Mouse (Mus musculus) embryonic facial prominence, embryonic 12.5 days (tissue): ENCODE data around the gene Castor1. TPM values are rescaled to one million over a fixed set of nuclear protein-coding genes. Genes with fewer than 3 reads are reported as not detected.

ENCODE experiments used
- ATAC-seq: fragments of 200-750 bp; cut with Nextera tagmentation; 2 replicates; pipeline ENCODE4 v1.8.0; 2017; ENCODE audit not compliant: insufficient number of reproducible peaks, insufficient read depth, low FRiP score, low TSS enrichment
- H3K27ac ChIP-seq: fragments of 300-500 bp; sonication (generic); 2 replicates; pipeline ENCODE4 v1.5.1; 2016; ENCODE audit warnings: mild to moderate bottlenecking
- H3K27me3 ChIP-seq: fragments of 300-500 bp; sonication (generic); 2 replicates; pipeline ENCODE4 v1.6.1; 2016; ENCODE audit warnings: mild to moderate bottlenecking, moderate library complexity
- H3K36me3 ChIP-seq: fragments of 300-500 bp; sonication (generic); 2 replicates; pipeline ENCODE4 v1.6.1; 2016; ENCODE audit warnings: mild to moderate bottlenecking
- H3K4me1 ChIP-seq: fragments of 300-500 bp; sonication (generic); 2 replicates; pipeline ENCODE4 v1.6.1; 2016
- H3K4me2 ChIP-seq: fragments of 300-500 bp; sonication (generic); replicated peaks from 2 replicates; pipeline ENCODE4 v1.6.1; 2016; ENCODE audit warnings: mild to moderate bottlenecking, moderate library complexity
- H3K4me3 ChIP-seq: fragments of 300-500 bp; sonication (generic); 2 replicates; pipeline ENCODE4 v1.5.1; 2016; ENCODE audit warnings: mild to moderate bottlenecking
- H3K9ac ChIP-seq: fragments of 300-500 bp; sonication (generic); 2 replicates; pipeline ENCODE4 v1.6.1; 2016; ENCODE audit warnings: mild to moderate bottlenecking, moderate library complexity
- H3K9me3 ChIP-seq: fragments of 300-500 bp; sonication (generic); 2 replicates; pipeline ENCODE4 v1.6.1; 2016; ENCODE audit warnings: mild to moderate bottlenecking, moderate library complexity
- WGBS: fragments of 180-500 bp; shearing (Covaris S2); methylation state at CpG from one replicate; pipeline ENCODE4 v1.1.7; 2016; 5-methylcytosine and 5-hydroxymethylcytosine counted together
- polyA plus RNA-seq: library from polyadenylated mRNA; unstranded; fragments of >200 nt; fragmentation: Nextera tagmentation; extraction: Ambion mirVana; gene quantifications from 2 replicates; pipeline ENCODE4 v1.2.1, GENCODE M21; 2016

Castor1 gene
- polyA plus RNA-seq, 1 experiment from 2014 or later, result 3.6 TPM

GRCm38 (mm10) chr11:4223393-4224188 is 5.6 kb downstream of the Castor1 start:
- 29% methylated on average over 5 of the region's 7 CpGs for WGBS
- H3K4me1 ChIP-seq, result peaks cover 3% of the 10 kb centered on the region; the same call in 1 of the 2 replicates
- H3K27me3 ChIP-seq, result peaks cover 16% of the 10 kb centered on the region
- no peaks in the 10 kb centered on the region for H3K36me3 ChIP-seq
- no peak overlapping the region for H3K27ac ChIP-seq
- no peak overlapping the region for H3K4me2 ChIP-seq
- no peak for ATAC-seq
- H3K4me3 ChIP-seq, result no peak overlapping the region
- H3K9ac ChIP-seq, result no peak overlapping the region
- no peaks in the 10 kb centered on the region for H3K9me3 ChIP-seq

GRCm38 (mm10) chr11:4224223-4224622 is 6.2 kb downstream of the Castor1 start:
- Histone ChIP-seq H3K4me2 (no peak overlapping the region), H3K4me3 (no peak overlapping the region), H3K36me3 (no peaks in the 10 kb centered on the region), H3K9me3 (no peaks in the 10 kb centered on the region), H3K9ac (no peak overlapping the region), H3K27ac (no peak overlapping the region), H3K27me3 (peaks cover 10% of the 10 kb centered on the region), H3K4me1 (no peaks in the 10 kb centered on the region)
- ATAC-seq, result no peak
- 50% methylated on average over 2 of the region's 2 CpGs for WGBS

DNA sequence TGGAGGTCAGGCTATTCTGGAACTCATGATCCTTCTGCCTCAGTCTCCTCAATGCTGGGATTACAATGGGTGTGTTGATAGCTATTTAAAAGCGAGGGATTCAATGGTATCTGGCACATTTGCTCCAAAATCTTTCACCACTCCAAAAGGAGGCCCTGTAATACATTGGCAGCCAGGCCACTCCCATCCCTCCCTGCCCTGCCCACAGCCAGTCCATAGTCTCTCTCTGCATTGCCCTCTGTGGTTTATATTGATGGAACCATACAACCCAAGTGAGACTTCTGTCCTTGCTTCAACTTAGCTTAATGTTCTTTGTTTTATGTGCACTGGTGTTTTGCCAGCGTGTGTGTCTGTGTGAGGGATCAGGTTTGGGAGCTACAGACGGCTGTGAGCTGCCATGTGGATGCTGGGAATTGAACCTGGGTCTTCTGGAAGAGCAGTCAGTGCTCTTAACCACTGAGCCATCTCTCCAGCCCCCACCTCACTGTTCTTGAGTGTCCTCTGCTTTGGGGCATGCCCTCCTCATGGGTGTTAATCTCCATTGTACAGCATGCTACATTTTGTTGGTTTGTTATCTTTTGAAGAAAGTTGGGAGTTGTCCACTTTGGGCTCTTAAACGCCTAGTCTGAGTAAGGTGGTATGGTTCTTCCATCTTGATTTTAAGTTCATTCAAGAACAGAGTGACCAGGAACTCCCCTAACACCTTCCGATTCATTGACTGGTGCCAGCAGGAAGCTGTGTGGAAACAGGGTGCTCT is 8.7 kb downstream of the Castor1 start:
- H3K27me3 ChIP-seq, result no peaks in the 10 kb centered on the region
- ATAC-seq, result no peak
- H3K4me1 ChIP-seq, result no peaks in the 10 kb centered on the region
- H3K9ac ChIP-seq, result no peak overlapping the region
- WGBS, result 76% methylated on average over 5 of the region's 5 CpGs
- no peak overlapping the region for H3K4me3 ChIP-seq
- H3K9me3 ChIP-seq, result no peaks in the 10 kb centered on the region
- H3K27ac ChIP-seq, result no peak overlapping the region
- H3K36me3 ChIP-seq, result no peaks in the 10 kb centered on the region
- no peak overlapping the region for H3K4me2 ChIP-seq

DNA sequence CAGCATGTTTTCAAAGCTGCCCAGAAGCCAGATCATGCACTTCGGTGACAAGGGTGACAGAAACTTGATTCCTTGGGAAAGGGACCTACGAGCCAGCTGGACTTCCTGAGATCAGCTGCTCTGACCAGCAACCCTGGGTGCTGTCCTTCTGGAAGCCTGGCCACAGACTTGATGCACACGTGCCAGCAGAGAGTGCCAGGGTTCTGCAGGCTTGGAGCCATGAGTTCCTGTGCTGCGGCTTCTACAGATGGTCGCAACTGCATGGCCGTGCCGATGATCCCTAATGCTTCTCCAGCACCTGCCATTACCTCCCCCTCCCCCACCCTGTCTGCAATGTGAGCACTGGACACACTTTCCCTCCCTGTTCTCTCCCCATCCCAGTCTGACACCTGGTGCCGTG is 10.4 kb downstream of the Castor1 start:
- Histone ChIP-seq H3K27me3 (no peaks in the 10 kb centered on the region), H3K4me2 (no peak overlapping the region), H3K4me3 (no peak overlapping the region), H3K4me1 (no peaks in the 10 kb centered on the region), H3K27ac (no peak overlapping the region), H3K9me3 (no peaks in the 10 kb centered on the region), H3K36me3 (no peaks in the 10 kb centered on the region), H3K9ac (no peak overlapping the region)
- WGBS, result 44% methylated on average over 8 of the region's 8 CpGs
- ATAC-seq, result no peak

DNA sequence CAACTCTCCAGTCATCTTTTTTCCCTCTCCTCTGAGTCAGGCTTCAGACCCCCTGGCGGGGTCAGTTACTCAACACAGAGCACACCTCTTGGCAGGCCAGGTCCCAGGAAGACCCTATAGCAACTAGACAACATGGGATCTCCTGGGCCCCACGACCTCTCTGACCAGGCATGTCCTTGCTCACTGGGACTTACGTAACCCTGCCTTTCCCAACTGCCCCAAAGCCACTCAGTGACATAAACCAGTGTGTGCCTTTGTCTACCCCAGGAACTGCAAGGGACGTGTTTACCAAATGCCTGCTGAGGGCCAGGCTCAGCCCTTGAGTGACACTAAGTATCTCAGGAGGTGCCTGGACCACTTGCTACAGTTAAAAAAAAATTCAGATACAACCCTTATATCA is 11.8 kb downstream of the Castor1 start:
- H3K4me1 ChIP-seq, result no peaks in the 10 kb centered on the region
- ATAC-seq, result no peak
- no peaks in the 10 kb centered on the region for H3K36me3 ChIP-seq
- H3K9ac ChIP-seq, result no peak overlapping the region
- H3K27me3 ChIP-seq, result no peaks in the 10 kb centered on the region
- no peak overlapping the region for H3K4me3 ChIP-seq
- WGBS, result 56% methylated on average over 4 of the region's 4 CpGs
- H3K9me3 ChIP-seq, result no peaks in the 10 kb centered on the region
- no peak overlapping the region for H3K4me2 ChIP-seq
- no peak overlapping the region for H3K27ac ChIP-seq

GRCm38 (mm10) chr11:4231435-4231834 is 13.4 kb downstream of the Castor1 start:
- H3K36me3 ChIP-seq, result no peaks in the 10 kb centered on the region
- H3K9me3 ChIP-seq, result no peaks in the 10 kb centered on the region
- H3K27ac ChIP-seq, result no peak overlapping the region
- no peak overlapping the region for H3K9ac ChIP-seq
- ATAC-seq, result no peak
- no peak overlapping the region for H3K4me2 ChIP-seq
- H3K4me1 ChIP-seq, result no peaks in the 10 kb centered on the region
- H3K27me3 ChIP-seq, result no peaks in the 10 kb centered on the region
- no peak overlapping the region for H3K4me3 ChIP-seq
- WGBS, result 89% methylated on average over 2 of the region's 2 CpGs

DNA sequence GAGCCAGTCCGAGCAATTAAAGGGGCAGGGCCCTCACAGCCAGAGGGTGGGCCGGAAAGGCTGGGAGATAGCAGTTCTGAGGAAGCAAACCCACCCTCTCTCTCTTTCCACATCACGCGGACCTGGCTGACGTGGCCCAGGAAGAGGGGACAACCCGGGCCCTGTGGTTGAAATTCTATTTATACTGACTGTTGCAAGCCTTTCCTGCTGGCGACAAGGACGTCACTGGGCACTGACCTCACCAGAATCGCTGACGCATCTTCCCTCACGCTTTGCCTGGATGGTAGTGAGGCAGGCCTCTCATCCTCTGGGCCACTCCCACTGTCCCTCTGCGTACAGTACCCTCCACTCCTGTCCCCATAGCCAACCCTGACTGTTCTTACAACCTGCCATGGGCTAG is 14.6 kb downstream of the Castor1 start:
- H3K27me3 ChIP-seq, result no peaks in the 10 kb centered on the region
- H3K36me3 ChIP-seq, result no peaks in the 10 kb centered on the region
- H3K9ac ChIP-seq, result no peak overlapping the region
- H3K4me3 ChIP-seq, result no peak overlapping the region
- H3K4me2 ChIP-seq, result no peak overlapping the region
- H3K27ac ChIP-seq, result no peak overlapping the region
- WGBS, result 63% methylated on average over 12 of the region's 12 CpGs
- no peaks in the 10 kb centered on the region for H3K9me3 ChIP-seq
- no peak for ATAC-seq
- no peaks in the 10 kb centered on the region for H3K4me1 ChIP-seq

- no peaks in the 10 kb centered on the region for H3K9me3 ChIP-seq
- WGBS, result 85% methylated on average over 6 of the region's 6 CpGs
- no peak overlapping the region for H3K27ac ChIP-seq
- H3K9ac ChIP-seq, result no peak overlapping the region
- H3K4me1 ChIP-seq, result no peaks in the 10 kb centered on the region
- no peaks in the 10 kb centered on the region for H3K27me3 ChIP-seq
- H3K4me2 ChIP-seq, result no peak overlapping the region
- no peaks in the 10 kb centered on the region for H3K36me3 ChIP-seq
- H3K4me3 ChIP-seq, result no peak overlapping the region
- ATAC-seq, result no peak
These were observed 17.1 kb downstream of the Castor1 start for GRCm38 (mm10) chr11:4235052-4235655.

DNA sequence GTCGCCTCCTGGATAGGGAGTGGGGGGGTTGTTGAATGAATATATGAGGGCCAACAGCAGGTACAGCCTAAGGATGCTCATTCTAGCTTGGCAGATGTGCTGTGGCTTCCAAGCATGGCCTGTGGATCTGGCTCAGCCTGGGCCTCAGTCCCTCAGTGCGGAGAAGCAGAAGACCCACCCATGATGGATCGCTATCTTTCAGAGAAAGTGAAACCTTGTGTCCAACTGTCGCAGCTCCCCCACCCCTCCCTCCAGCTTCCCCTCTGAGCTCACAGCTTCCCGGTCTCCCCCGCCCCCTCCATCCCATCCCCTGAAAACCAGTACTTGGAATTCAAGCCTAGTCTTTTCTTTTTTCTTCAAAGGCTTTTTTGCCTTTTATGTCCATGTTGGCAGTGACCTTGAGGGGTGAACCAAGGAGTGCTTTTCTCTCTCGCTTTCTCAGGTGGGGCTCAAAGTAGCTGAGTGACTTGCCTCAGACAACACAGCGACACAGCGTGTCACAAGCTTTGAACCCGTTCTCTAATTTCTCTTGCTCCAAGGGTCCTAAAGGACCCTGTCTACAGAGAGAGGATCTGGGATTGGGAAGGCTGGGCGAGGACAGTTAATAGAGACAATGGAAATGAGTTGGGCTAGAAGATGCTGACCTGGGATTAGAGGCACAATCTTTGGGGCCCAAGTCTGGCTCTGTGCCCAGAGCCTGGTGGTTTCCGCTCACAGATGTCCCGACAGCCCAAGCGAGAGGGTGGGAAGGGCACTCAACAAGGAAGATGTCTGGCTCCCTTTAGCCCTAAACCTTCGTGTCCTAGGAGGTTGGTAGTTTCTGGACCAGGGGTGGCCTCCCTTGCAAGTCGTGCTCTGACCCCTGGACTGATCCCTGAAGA is 17.9 kb downstream of the Castor1 start, which contains the start of gene Osm:
Gene Osm, plus strand, starts transcription at position 756 of the 881 bp plus-strand sequence.
- Histone ChIP-seq H3K9ac (no peak within 1 kb of the TSS), H3K4me2 (no peak within 1 kb of the TSS), H3K27me3 (no peaks in the 10 kb centered on the region), H3K27ac (no peak within 1 kb of the TSS), H3K4me1 (no peaks in the 10 kb centered on the region), H3K9me3 (no peaks in the 10 kb centered on the region), H3K4me3 (no peak within 1 kb of the TSS), H3K36me3 (no peaks in the 10 kb centered on the region)
- 78% methylated on average over 16 of the region's 16 CpGs for WGBS
- ATAC-seq, result no peak

DNA sequence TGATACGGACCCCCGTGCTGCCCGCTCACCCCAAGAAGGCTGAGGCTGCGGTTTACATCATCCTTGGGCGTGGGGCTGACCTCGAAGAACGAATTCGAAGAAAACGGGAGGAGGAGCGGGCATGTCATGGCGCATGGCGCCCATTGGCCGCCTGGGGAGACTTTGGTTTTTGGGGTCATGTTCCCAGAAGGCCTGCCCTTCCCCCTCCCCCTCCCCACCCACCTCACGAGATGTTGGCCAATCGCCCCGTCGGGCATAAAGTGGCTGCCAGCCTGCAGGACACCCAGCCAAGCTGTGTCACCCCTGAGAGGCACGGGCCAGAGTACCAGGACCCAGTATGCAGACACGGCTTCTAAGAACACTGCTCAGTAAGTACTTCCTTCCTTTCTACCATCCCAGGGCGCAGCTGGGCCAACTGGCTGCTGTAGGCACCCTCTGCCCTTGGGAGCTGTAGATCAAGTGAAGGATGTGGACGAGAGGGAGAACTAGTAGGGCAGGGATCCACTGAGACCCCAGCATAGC is 18.6 kb downstream of the Castor1 start:
- ATAC-seq, result no peak
- H3K9me3 ChIP-seq, result no peaks in the 10 kb centered on the region
- H3K4me2 ChIP-seq, result no peak overlapping the region
- no peak overlapping the region for H3K27ac ChIP-seq
- no peaks in the 10 kb centered on the region for H3K27me3 ChIP-seq
- no peak overlapping the region for H3K4me3 ChIP-seq
- H3K4me1 ChIP-seq, result no peaks in the 10 kb centered on the region
- H3K9ac ChIP-seq, result no peak overlapping the region
- H3K36me3 ChIP-seq, result no peaks in the 10 kb centered on the region
- WGBS, result 88% methylated on average over 21 of the region's 21 CpGs

DNA sequence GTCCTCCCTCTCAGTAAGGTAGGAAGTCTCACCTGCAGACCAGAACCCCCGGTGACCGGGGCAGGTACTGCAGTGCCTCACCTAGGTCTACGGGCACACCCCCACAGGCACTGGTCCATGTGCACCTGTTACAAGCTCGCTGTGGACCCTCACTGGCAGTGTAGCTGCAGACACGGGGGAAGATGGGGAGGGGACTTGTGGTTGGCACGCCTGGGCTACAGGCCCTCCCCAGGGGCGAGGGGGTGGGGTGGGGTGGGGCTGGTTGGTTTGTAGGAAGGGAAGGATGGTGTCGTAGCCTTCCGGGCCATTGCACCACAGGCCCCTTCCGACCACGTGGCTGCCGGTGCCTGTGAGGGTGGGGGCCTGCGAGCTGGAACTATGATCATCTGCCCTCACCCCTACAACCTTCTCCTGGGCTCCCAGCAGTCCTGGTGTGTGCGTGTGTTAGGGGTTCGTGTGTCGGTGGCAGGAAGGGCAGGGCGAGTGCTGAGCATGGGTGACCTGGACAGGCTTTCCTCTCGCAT is 19.4 kb downstream of the Castor1 start:
- Histone ChIP-seq H3K4me2 (no peak overlapping the region), H3K36me3 (no peaks in the 10 kb centered on the region)

More for the DNA sequence above, 19.4 kb downstream of the Castor1 start:
- no peaks in the 10 kb centered on the region for H3K27me3 ChIP-seq
- H3K4me3 ChIP-seq, result no peak overlapping the region
- ATAC-seq, result no peak
- H3K9me3 ChIP-seq, result no peaks in the 10 kb centered on the region
- no peak overlapping the region for H3K9ac ChIP-seq
- H3K27ac ChIP-seq, result no peak overlapping the region
- WGBS, result 81% methylated on average over 18 of the region's 18 CpGs
- H3K4me1 ChIP-seq, result no peaks in the 10 kb centered on the region
